In genomic region chr13:94524669-94525238, GRCm38 (mm10) we compare ENCODE assay signal across 18 mouse cellular contexts.
DNase-seq lines count a peak whose midpoint lies in the region; ATAC-seq and TF ChIP-seq lines count a peak whose summit lies in the region.
"Had no signal": no experiment of that assay in that cellular context is flagged by ENCODE, and none has a peak within 500 bp of the region (broad histone marks: within the 10 kb centered on the region; RNA-seq: fewer than 3 reads in every experiment).

No protein-coding gene starts in this region.

- peaks cover 20% of the 10 kb centered on the region for H3K36me3 ChIP-seq in heart, embryonic 14.5 days (ENCODE audit: control insufficient read depth, insufficient read depth, low read length)
- peaks cover 1 to 24% of the 10 kb centered on the region in 2 experiments for H3K36me3 ChIP-seq in MEL (ENCODE audit: control insufficient read depth in 1 of 2, insufficient read depth in 2 of 2, low read length in 2 of 2)
- H3K36me3 ChIP-seq: midbrain, embryonic 15.5 days had no signal

- no peak overlapping the region for H3K4me2 ChIP-seq in heart, embryonic 14.5 days (ENCODE audit: low read length)
- H3K4me2 ChIP-seq: embryonic facial prominence, embryonic 13.5 days; lung, embryonic 14.5 days; midbrain, embryonic 15.5 days had no signal

- TF ChIP-seq RAD21 in MEL (IDR thresholded peaks at IDR 0.05; ENCODE audit: low read depth, low read length), result no peak

- H3K79me2 ChIP-seq in MEL (ENCODE audit: control insufficient read depth, insufficient read depth, low read length, poor library complexity), result no peaks in the 10 kb centered on the region

- no peak overlapping the region for H3K4me3 ChIP-seq in heart, embryonic 14.5 days (ENCODE audit: control insufficient read depth in 1 of 2, insufficient read depth in 1 of 2, low read depth in 1 of 2, low read length in 2 of 2)
- H3K4me3 ChIP-seq in MEL (ENCODE audit: control insufficient read depth in 1 of 2, insufficient read depth in 1 of 2, low read depth in 2 of 2, low read length in 2 of 2), result peak overlapping the region in 1 of 2 experiments; percentile 0; a peak in 2 of 4 replicates
- H3K4me3 ChIP-seq: embryonic facial prominence, embryonic 13.5 days; gastrocnemius, adult 2 months; midbrain, embryonic 15.5 days had no signal

- TF ChIP-seq EP300 in MEL (IDR thresholded peaks at IDR 0.05; ENCODE audit: low read depth in 1 of 2, low read length in 2 of 2), result peak in 1 of 2 experiments; percentile 74; a peak in 3 of 4 replicates

- H3K27ac ChIP-seq in heart, embryonic 14.5 days (replicated peaks in 1 of 2; ENCODE audit: control insufficient read depth in 1 of 2, insufficient read depth in 1 of 2, low read depth in 2 of 2, low read length in 2 of 2), result peak overlapping the region; percentile 12 to 41; a peak in 3 of 4 replicates
- peak overlapping the region; percentile 75 for H3K27ac ChIP-seq in MEL (ENCODE audit: control insufficient read depth, low read depth, low read length)
- H3K27ac ChIP-seq: embryonic facial prominence, embryonic 13.5 days; gastrocnemius, adult 2 months; midbrain, embryonic 15.5 days had no signal

- WGBS in heart, embryonic 14.5 days, result 17% methylated on average over 7 of the region's 7 CpGs

- H3K9me3 ChIP-seq in heart, embryonic 14.5 days (ENCODE audit: control insufficient read depth, low read length), result no peaks in the 10 kb centered on the region
- no peaks in the 10 kb centered on the region for H3K9me3 ChIP-seq in MEL (replicated peaks; ENCODE audit: insufficient read depth, low read length)
- H3K9me3 ChIP-seq: embryonic facial prominence, embryonic 13.5 days; midbrain, embryonic 15.5 days had no signal

- TF ChIP-seq CTCF in MEL (IDR thresholded peaks at IDR 0.05 in 2 of 3, conservative IDR thresholded peaks at IDR 0.05 in 1 of 3; ENCODE audit: control insufficient read depth in 1 of 3, insufficient read depth in 1 of 3, low read depth in 2 of 3, low read length in 3 of 3, poor library complexity in 1 of 3, severe bottlenecking in 1 of 3), result no peak

- ATAC-seq in heart, embryonic 14.5 days (ENCODE audit: insufficient number of reproducible peaks, insufficient read depth, low FRiP score, low read depth), result no peak
- peak; percentile 78 for ATAC-seq in megakaryocyte progenitor cell, adult 5-6 weeks (replicated peaks; ENCODE audit: poor library complexity)
- ATAC-seq: forebrain, postnatal 0 days; midbrain, embryonic 15.5 days had no signal

- TF ChIP-seq POLR2A in MEL (IDR thresholded peaks at IDR 0.05; ENCODE audit: control insufficient read depth in 1 of 2, insufficient read depth in 1 of 2, low read depth in 1 of 2, low read length in 2 of 2, poor library complexity in 1 of 2), result 0 out of 4 replicates have a peak, but pooled peaks of 1 of the 2 experiments have one; percentile 34

- peaks cover 8 to 9% of the 10 kb centered on the region in 2 experiments for H3K4me1 ChIP-seq in heart, embryonic 14.5 days (ENCODE audit: control insufficient read depth in 2 of 2, insufficient read depth in 2 of 2, low read length in 2 of 2)
- peaks cover 19 to 20% of the 10 kb centered on the region in 2 experiments for H3K4me1 ChIP-seq in MEL (ENCODE audit: control insufficient read depth in 1 of 2, insufficient read depth in 2 of 2, low read length in 2 of 2)
- H3K4me1 ChIP-seq: embryonic facial prominence, embryonic 13.5 days; midbrain, embryonic 15.5 days had no signal

- no peaks in the 10 kb centered on the region for H3K27me3 ChIP-seq in heart, embryonic 14.5 days (ENCODE audit: control insufficient read depth, insufficient read depth, low read length)
- H3K27me3 ChIP-seq in MEL (ENCODE audit: control insufficient read depth in 1 of 2, insufficient read depth in 2 of 2, low read length in 2 of 2), result no peaks in the 10 kb centered on the region
- H3K27me3 ChIP-seq: embryonic facial prominence, embryonic 13.5 days; midbrain, embryonic 15.5 days had no signal

- no peak for DNase-seq in heart, adult 8-10 months (ENCODE audit: low spot score)
- DNase-seq in MEL (ENCODE audit: low read depth, low spot score) (peak; percentile 90), liver (peak; percentile 41)
- DNase-seq in frontal cortex, adult 2 months (ENCODE audit: extremely low spot score in 1 of 2, low spot score in 1 of 2), result no peak
- no peak for DNase-seq in urinary bladder, postnatal 25 days (ENCODE audit: low spot score)
- DNase-seq: cerebellum, adult 11 months; cerebellum, postnatal 36 days; forebrain, postnatal 0 days; gastrocnemius, adult 2 months; kidney, adult 2 months; kidney, postnatal 25 days; lung, embryonic 14.5 days; lung, postnatal 4 days; thymus, postnatal 36 days had no signal

- no peak overlapping the region for H3K9ac ChIP-seq in heart, embryonic 14.5 days (ENCODE audit: low read length)
- H3K9ac ChIP-seq in MEL (ENCODE audit: control insufficient read depth, low read depth, low read length, poor library complexity, severe bottlenecking), result peak overlapping the region; percentile 50
- H3K9ac ChIP-seq: embryonic facial prominence, embryonic 13.5 days; forebrain, postnatal 0 days; lung, embryonic 14.5 days; midbrain, embryonic 15.5 days had no signal

TF ChIP-seq in MEL, 35 proteins besides CTCF, POLR2A, EP300 and RAD21:
- TF ChIP-seq ZKSCAN1 (IDR thresholded peaks at IDR 0.05; ENCODE audit: low read depth, low read length) (no peak), GATA1 (IDR thresholded peaks at IDR 0.05; ENCODE audit: low read depth, low read length) (peak; percentile 74), TCF12 (IDR thresholded peaks at IDR 0.05; ENCODE audit: low read depth, low read length) (peak; percentile 68), CHD2 (IDR thresholded peaks at IDR 0.05; ENCODE audit: low read length) (no peak), ZMIZ1 (IDR thresholded peaks at IDR 0.05; ENCODE audit: low read depth, low read length) (no peak), NELFE (IDR thresholded peaks at IDR 0.05; ENCODE audit: low read depth, low read length) (no peak), ELF1 (IDR thresholded peaks at IDR 0.05; ENCODE audit: low read depth, low read length) (no peak), JUND (IDR thresholded peaks at IDR 0.05; ENCODE audit: low read depth, low read length) (no peak), CHD1 (IDR thresholded peaks at IDR 0.05; ENCODE audit: low read depth, low read length) (no peak), RCOR1 (IDR thresholded peaks at IDR 0.05; ENCODE audit: low read depth, low read length) (peak; percentile 53), USF2 (IDR thresholded peaks at IDR 0.05; ENCODE audit: borderline replicate concordance in 1 of 2, insufficient read depth in 1 of 2, low read depth in 1 of 2, low read length in 2 of 2) (no peak), ZNF384 (IDR thresholded peaks at IDR 0.05; ENCODE audit: low read depth, low read length) (no peak), UBTF (IDR thresholded peaks at IDR 0.05; ENCODE audit: borderline replicate concordance, insufficient read depth, low read depth, low read length) (no peak), TAL1 (IDR thresholded peaks at IDR 0.05; ENCODE audit: low read length) (peak; percentile 43), E2F4 (IDR thresholded peaks at IDR 0.05; ENCODE audit: borderline replicate concordance, low read depth, low read length) (no peak), HCFC1 (IDR thresholded peaks at IDR 0.05; ENCODE audit: low read depth, low read length) (peak; percentile 31; the same call in 1 of the 2 replicates), MYB (IDR thresholded peaks at IDR 0.05; ENCODE audit: low read depth, low read length) (no peak), USF1 (IDR thresholded peaks at IDR 0.05; ENCODE audit: low read depth, low read length) (peak; percentile 65), ZC3H11A (IDR thresholded peaks at IDR 0.05; ENCODE audit: low read depth, low read length) (no peak), KAT2A (conservative IDR thresholded peaks at IDR 0.05; ENCODE audit: low read depth, low read length) (no peak), POLR2AphosphoS5 (IDR thresholded peaks at IDR 0.05; ENCODE audit: borderline replicate concordance, low read depth, low read length) (no peak), MAX (IDR thresholded peaks at IDR 0.05; ENCODE audit: low read length) (peak; percentile 49; the same call in 1 of the 2 replicates), POLR2AphosphoS2 (IDR thresholded peaks at IDR 0.05; ENCODE audit: low read length) (no peak), MYC (IDR thresholded peaks at IDR 0.05; ENCODE audit: low read depth, low read length) (0 out of 2 replicates have a peak, but pooled peaks have one; percentile 25), MAZ (IDR thresholded peaks at IDR 0.05; ENCODE audit: low read depth, low read length) (peak; percentile 22; the same call in 1 of the 2 replicates), GABPA (IDR thresholded peaks at IDR 0.05; ENCODE audit: low read depth, low read length) (no peak), SIN3A (IDR thresholded peaks at IDR 0.05; ENCODE audit: low read length) (peak; percentile 45; the same call in 1 of the 2 replicates), ETS1 (IDR thresholded peaks at IDR 0.05; ENCODE audit: low read depth, low read length) (0 out of 2 replicates have a peak, but pooled peaks have one; percentile 77), TBP (IDR thresholded peaks at IDR 0.05; ENCODE audit: low read depth, low read length) (peak; percentile 49; the same call in 1 of the 2 replicates), SMC3 (IDR thresholded peaks at IDR 0.05; ENCODE audit: low read depth, low read length) (no peak), NRF1 (IDR thresholded peaks at IDR 0.05; ENCODE audit: insufficient read depth, low read depth, low read length, poor library complexity, severe bottlenecking) (no peak), MXI1 (IDR thresholded peaks at IDR 0.05; ENCODE audit: low read depth, low read length) (no peak; the same call in 1 of the 2 replicates), MEF2A (IDR thresholded peaks at IDR 0.05; ENCODE audit: extremely low read depth, insufficient replicate concordance, low read depth, low read length, poor library complexity, severe bottlenecking) (no peak), MAFK (IDR thresholded peaks at IDR 0.05; ENCODE audit: borderline replicate concordance, low read depth, low read length) (no peak), BHLHE40 (IDR thresholded peaks at IDR 0.05; ENCODE audit: borderline replicate concordance, low read depth, low read length) (0 out of 2 replicates have a peak, but pooled peaks have one; percentile 35)

Comparison
In these comparisons a context has a peak if more than half of its experiments do, and no peak if none do; other contexts are left out.
1. DNase-seq: peak in MEL (single experiment) and liver (single experiment); none in heart, adult 8-10 months (single experiment), frontal cortex, adult 2 months (0 of 2) and urinary bladder, postnatal 25 days (single experiment).